Comparison of ENCODE assay signal across 8 mouse cellular contexts in genomic region chr19:4213524-4213974, GRCm38 (mm10). TPM values are rescaled to one million over a fixed set of nuclear protein-coding genes. Genes with fewer than 3 reads are reported as not detected.
DNase-seq lines count a peak whose midpoint lies in the region; ATAC-seq and TF ChIP-seq lines count a peak whose summit lies in the region.

No protein-coding gene starts in this region.

- H3K27ac ChIP-seq in heart, embryonic 10.5 days: peak overlapping the region; percentile 91
- H3K27ac ChIP-seq in hindbrain, embryonic 14.5 days: no peak overlapping the region
- no peak overlapping the region for H3K27ac ChIP-seq in liver, embryonic 11.5 days (ENCODE audit: low read depth, low read length)
- H3K27ac ChIP-seq in stomach, embryonic 16.5 days (ENCODE audit: low read length): peak overlapping the region; percentile 95
- no peak overlapping the region for H3K27ac ChIP-seq in cerebellum, adult 2 months (ENCODE audit: insufficient read depth, low read length)

- no peak for TF ChIP-seq POLR2A in cerebellum, adult 2 months (IDR thresholded peaks at IDR 0.05; ENCODE audit: borderline replicate concordance, insufficient read depth, low read length)

- DNase-seq in heart, embryonic 10.5 days (ENCODE audit: low spot score): no peak
- DNase-seq in heart, adult 9 months (ENCODE audit: low spot score in 2 of 2): no peak
- peak; percentile 99 for DNase-seq in Patski (ENCODE audit: low read depth, low spot score)
- DNase-seq in hindbrain, embryonic 14.5 days (ENCODE audit: low spot score): no peak
- DNase-seq in liver, embryonic 11.5 days (ENCODE audit: low spot score): no peak
- DNase-seq in B cell, adult 2 months: no peak
- no peak for DNase-seq in cerebellum, adult 2 months

- H3K9me3 ChIP-seq in heart, embryonic 10.5 days: no peaks in the 10 kb centered on the region
- H3K9me3 ChIP-seq in hindbrain, embryonic 14.5 days (ENCODE audit: control insufficient read depth, low read length): no peaks in the 10 kb centered on the region
- no peaks in the 10 kb centered on the region for H3K9me3 ChIP-seq in liver, embryonic 11.5 days (ENCODE audit: control insufficient read depth, low read length)
- H3K9me3 ChIP-seq in stomach, embryonic 16.5 days (replicated peaks; ENCODE audit: control insufficient read depth, low read length): no peaks in the 10 kb centered on the region

- ATAC-seq in Patski: peak; percentile 44
- ATAC-seq in hindbrain, embryonic 14.5 days (ENCODE audit: low FRiP score): no peak
- no peak for ATAC-seq in liver, embryonic 11.5 days (replicated peaks; ENCODE audit: low FRiP score)
- no peak for ATAC-seq in stomach, embryonic 16.5 days (ENCODE audit: insufficient read depth, low FRiP score)

- 0 out of 2 replicates have a peak overlapping the region, but pooled peaks have one; percentile 58 for H3K9ac ChIP-seq in hindbrain, embryonic 14.5 days
- H3K9ac ChIP-seq in liver, embryonic 11.5 days (ENCODE audit: low read depth, low read length): no peak overlapping the region
- H3K9ac ChIP-seq in stomach, embryonic 16.5 days (ENCODE audit: low read length): peak overlapping the region; percentile 96

- H3K27me3 ChIP-seq in heart, embryonic 10.5 days (ENCODE audit: insufficient read depth, poor library complexity, severe bottlenecking): peaks cover 96% of the 10 kb centered on the region
- H3K27me3 ChIP-seq in Patski: no peaks in the 10 kb centered on the region
- peaks cover 66% of the 10 kb centered on the region for H3K27me3 ChIP-seq in hindbrain, embryonic 14.5 days (ENCODE audit: control insufficient read depth, insufficient read depth, low read length)
- H3K27me3 ChIP-seq in liver, embryonic 11.5 days (replicated peaks; ENCODE audit: control insufficient read depth, insufficient read depth, low read length): peaks cover 90% of the 10 kb centered on the region
- no peaks in the 10 kb centered on the region for H3K27me3 ChIP-seq in stomach, embryonic 16.5 days (ENCODE audit: control insufficient read depth, insufficient read depth, low read length)
- no peaks in the 10 kb centered on the region; the same call in 1 of the 2 replicates for H3K27me3 ChIP-seq in cerebellum, adult 2 months (ENCODE audit: control insufficient read depth, insufficient read depth, low read length)

- H3K36me3 ChIP-seq in heart, embryonic 10.5 days: no peaks in the 10 kb centered on the region
- no peaks in the 10 kb centered on the region for H3K36me3 ChIP-seq in hindbrain, embryonic 14.5 days (replicated peaks; ENCODE audit: control insufficient read depth, insufficient read depth)
- H3K36me3 ChIP-seq in liver, embryonic 11.5 days (ENCODE audit: control insufficient read depth, insufficient read depth, low read length): no peaks in the 10 kb centered on the region
- H3K36me3 ChIP-seq in stomach, embryonic 16.5 days (ENCODE audit: control insufficient read depth, insufficient read depth, low read length): no peaks in the 10 kb centered on the region

- peaks cover 67% of the 10 kb centered on the region for H3K4me1 ChIP-seq in heart, embryonic 10.5 days
- H3K4me1 ChIP-seq in hindbrain, embryonic 14.5 days (replicated peaks; ENCODE audit: control insufficient read depth, insufficient read depth, low read length): peaks cover 17% of the 10 kb centered on the region
- H3K4me1 ChIP-seq in liver, embryonic 11.5 days (replicated peaks; ENCODE audit: control insufficient read depth, insufficient read depth, low read length): peaks cover 33% of the 10 kb centered on the region
- peaks cover 54% of the 10 kb centered on the region for H3K4me1 ChIP-seq in stomach, embryonic 16.5 days (ENCODE audit: control insufficient read depth, insufficient read depth, low read length)
- peaks cover 5% of the 10 kb centered on the region for H3K4me1 ChIP-seq in cerebellum, adult 2 months (ENCODE audit: control insufficient read depth, insufficient read depth, low read length)

- POLR2A ChIA-PET in Patski (lab: Charles Lee): interaction anchor here (0.6 to 16.4 kb wide), 12 partner anchors 8 to 340 kb away, joined by 3 to 199 read pairs (median 6); partner anchors contain the start of genes Cdk2ap2, Pold4, Ppp1ca and Rad9a

- in situ Hi-C loops in Patski (cut with MboI; ENCODE audit: low pct_unique_long_range_greater_than_20kb): no loop called here

- peak overlapping the region; percentile 75 for H3K4me3 ChIP-seq in heart, embryonic 10.5 days
- H3K4me3 ChIP-seq in hindbrain, embryonic 14.5 days (replicated peaks; ENCODE audit: low read length): peak overlapping the region; percentile 43
- H3K4me3 ChIP-seq in liver, embryonic 11.5 days (ENCODE audit: low read depth, low read length): peak overlapping the region; percentile 67
- H3K4me3 ChIP-seq in stomach, embryonic 16.5 days (replicated peaks; ENCODE audit: low read length): peak overlapping the region; percentile 80
- H3K4me3 ChIP-seq in cerebellum, adult 2 months (replicated peaks; ENCODE audit: insufficient read depth, low read depth, low read length): no peak overlapping the region

- 4% methylated on average over 9 of the region's 9 CpGs for WGBS in heart, embryonic 10.5 days
- WGBS in hindbrain, embryonic 14.5 days: 4% methylated on average over 9 of the region's 9 CpGs
- WGBS in liver, embryonic 11.5 days: 3% methylated on average over 9 of the region's 9 CpGs
- 13% methylated on average over 9 of the region's 9 CpGs for WGBS in stomach, embryonic 16.5 days
- 45% methylated on average over 9 of the region's 9 CpGs for WGBS in cerebellum, adult 2 months

- CTCF ChIA-PET in Patski (lab: Charles Lee): interaction anchor here (17.4 kb wide), 1 partner anchor 12 kb away, joined by 396 read pairs; the partner anchor contains the start of gene Pold4

- no peak for TF ChIP-seq CTCF in Patski (IDR thresholded peaks at IDR 0.05)
- TF ChIP-seq CTCF in cerebellum, adult 2 months (IDR thresholded peaks at IDR 0.05; ENCODE audit: borderline replicate concordance, insufficient read depth, low read depth, low read length): no peak

- H3K4me2 ChIP-seq in hindbrain, embryonic 14.5 days (replicated peaks): no peak overlapping the region
- H3K4me2 ChIP-seq in liver, embryonic 11.5 days: peak overlapping the region; percentile 84
- H3K4me2 ChIP-seq in stomach, embryonic 16.5 days (ENCODE audit: low read depth, low read length): peak overlapping the region; percentile 92

RNA-seq across cellular contexts. Expression of gene Clcf1, which starts 0.5 kb away (rescaled TPM):
- 2.1 and 3.4 TPM in 2 replicates for polyA plus RNA-seq in heart, embryonic 10.5 days (2016; fragmentation: Nextera tagmentation; extraction: Ambion mirVana)
- polyA plus RNA-seq in Patski (2021): 122 TPM
- 0.51 and 0.53 TPM in 2 replicates for polyA plus RNA-seq in hindbrain, embryonic 14.5 days (2014; fragmentation: Nextera tagmentation; extraction: Ambion mirVana)
- polyA plus RNA-seq in liver, embryonic 11.5 days (2014; fragmentation: Nextera tagmentation; extraction: Ambion mirVana): 1.9 and 2.4 TPM in 2 replicates
- 5.3 and 6.3 TPM in 2 replicates for polyA plus RNA-seq in stomach, embryonic 16.5 days (2015; fragmentation: Nextera tagmentation; extraction: Ambion mirVana)
- polyA plus RNA-seq in cerebellum, adult 2 months (2012; rRNA removed): 4.3 and 5.0 TPM in 2 replicates

RNA-seq across cellular contexts. Expression of gene AC109138.7, which starts 0.6 kb away (rescaled TPM):
- not detected in 2 replicates for polyA plus RNA-seq in heart, embryonic 10.5 days (2016; fragmentation: Nextera tagmentation; extraction: Ambion mirVana)
- polyA plus RNA-seq in Patski (2021): 0.62 TPM
- polyA plus RNA-seq in hindbrain, embryonic 14.5 days (2014; fragmentation: Nextera tagmentation; extraction: Ambion mirVana): not detected in 2 replicates
- not detected in 2 replicates for polyA plus RNA-seq in liver, embryonic 11.5 days (2014; fragmentation: Nextera tagmentation; extraction: Ambion mirVana)
- polyA plus RNA-seq in stomach, embryonic 16.5 days (2015; fragmentation: Nextera tagmentation; extraction: Ambion mirVana): not detected in 2 replicates
- polyA plus RNA-seq in cerebellum, adult 2 months (2012; rRNA removed): 0.77 TPM in 1 of 2 replicates, not detected in the other

RNA-seq across cellular contexts. Expression of gene Rad9a, which starts 12.1 kb away (rescaled TPM):
- 33.0 and 40.0 TPM in 2 replicates for polyA plus RNA-seq in heart, embryonic 10.5 days (2016; fragmentation: Nextera tagmentation; extraction: Ambion mirVana)
- 33.9 TPM for polyA plus RNA-seq in Patski (2021)
- 19.4 and 22.5 TPM in 2 replicates for polyA plus RNA-seq in hindbrain, embryonic 14.5 days (2014; fragmentation: Nextera tagmentation; extraction: Ambion mirVana)
- 35.7 and 38.8 TPM in 2 replicates for polyA plus RNA-seq in liver, embryonic 11.5 days (2014; fragmentation: Nextera tagmentation; extraction: Ambion mirVana)
- polyA plus RNA-seq in stomach, embryonic 16.5 days (2015; fragmentation: Nextera tagmentation; extraction: Ambion mirVana): 26.2 and 26.7 TPM in 2 replicates
- polyA plus RNA-seq in cerebellum, adult 2 months (2012; rRNA removed): 31.9 and 37.6 TPM in 2 replicates

RNA-seq across cellular contexts. Expression of gene Pold4, which starts 18.1 kb away (rescaled TPM):
- 15.5 and 18.7 TPM in 2 replicates for polyA plus RNA-seq in heart, embryonic 10.5 days (2016; fragmentation: Nextera tagmentation; extraction: Ambion mirVana)
- 49.5 TPM for polyA plus RNA-seq in Patski (2021)
- 18.8 and 20.4 TPM in 2 replicates for polyA plus RNA-seq in hindbrain, embryonic 14.5 days (2014; fragmentation: Nextera tagmentation; extraction: Ambion mirVana)
- polyA plus RNA-seq in liver, embryonic 11.5 days (2014; fragmentation: Nextera tagmentation; extraction: Ambion mirVana): 22.1 and 24.9 TPM in 2 replicates
- polyA plus RNA-seq in stomach, embryonic 16.5 days (2015; fragmentation: Nextera tagmentation; extraction: Ambion mirVana): 36.3 and 38.0 TPM in 2 replicates
- polyA plus RNA-seq in cerebellum, adult 2 months (2012; rRNA removed): 39.3 and 40.1 TPM in 2 replicates

RNA-seq across cellular contexts. Expression of gene Ppp1ca, which starts 21.7 kb away (rescaled TPM):
- 876 and 946 TPM in 2 replicates for polyA plus RNA-seq in heart, embryonic 10.5 days (2016; fragmentation: Nextera tagmentation; extraction: Ambion mirVana)
- 674 TPM for polyA plus RNA-seq in Patski (2021)
- polyA plus RNA-seq in hindbrain, embryonic 14.5 days (2014; fragmentation: Nextera tagmentation; extraction: Ambion mirVana): 581 and 604 TPM in 2 replicates
- 773 and 809 TPM in 2 replicates for polyA plus RNA-seq in liver, embryonic 11.5 days (2014; fragmentation: Nextera tagmentation; extraction: Ambion mirVana)
- 727 and 779 TPM in 2 replicates for polyA plus RNA-seq in stomach, embryonic 16.5 days (2015; fragmentation: Nextera tagmentation; extraction: Ambion mirVana)
- 316 and 348 TPM in 2 replicates for polyA plus RNA-seq in cerebellum, adult 2 months (2012; rRNA removed)

Comparison
In these comparisons a context has a peak if more than half of its experiments do, and no peak if none do; other contexts are left out.
1. H3K27ac ChIP-seq: peak in heart, embryonic 10.5 days (single experiment) and stomach, embryonic 16.5 days (single experiment); none in hindbrain, embryonic 14.5 days (single experiment), liver, embryonic 11.5 days (single experiment) and cerebellum, adult 2 months (single experiment).
2. RNA of gene Clcf1, which starts 0.5 kb away (polyA plus RNA-seq): 122 TPM in Patski (single experiment); 5.3 to 6.3 TPM in stomach, embryonic 16.5 days, 4.3 to 5.0 TPM in cerebellum, adult 2 months, 2.1 to 3.4 TPM in heart, embryonic 10.5 days, 1.9 to 2.4 TPM in liver, embryonic 11.5 days and 0.51 to 0.53 TPM in hindbrain, embryonic 14.5 days; every median in the first group is over 10 times any median in the second.